Mouse (Mus musculus) hematopoietic multipotent progenitor cell, adult 10-12 weeks (in vitro differentiated cells): ENCODE data around the gene Tdrd3. TPM values are rescaled to one million over a fixed set of nuclear protein-coding genes. Genes with fewer than 3 reads are reported as not detected.

ENCODE experiments used
- polyA plus RNA-seq: library from polyadenylated mRNA; stranded (reverse); fragments of >175 nt; gene quantifications from 2 replicates; pipeline ENCODE4 v1.2.3, GENCODE M21; 2012; ENCODE audit warnings: low replicate concordance

The Tdrd3 gene
- 1.0 and 2.9 TPM in 2 replicates for polyA plus RNA-seq

GRCm38 (mm10) chr14:87415808-87416721, at the start of gene Tdrd3:
Tdrd3 (plus strand) TSS chr14:87416639.

